Mouse (Mus musculus) kidney, adult 2 months (tissue): Measurements from ENCODE around the gene Ly6g6c.

Experiments
- CTCF ChIP-seq: fragments of 200-500 bp; conservative IDR thresholded peaks from 2 replicates; pipeline ENCODE4 v1.5.1; 2011; ENCODE audit warnings: low read depth, mild to moderate bottlenecking, control low read depth, low read length, moderate library complexity, mixed read lengths; ENCODE audit not compliant: insufficient read depth, insufficient read length
- POLR2A ChIP-seq: fragments of 200-500 bp; IDR thresholded peaks from one replicate; pipeline ENCODE4 v1.6.1; 2011; ENCODE audit warnings: low read depth, low read length, control low read depth

GRCm38 (mm10) chr17:35106522-35106921 lies 41.3 kb downstream of the Ly6g6c start:
- no peak for TF ChIP-seq CTCF
- TF ChIP-seq POLR2A: no peak
